Mouse (Mus musculus) C2C12 (cell line): ENCODE results near the gene Trcg1.

ENCODE experiments used
- CEBPB ChIP-seq: IDR thresholded peaks from one replicate; pipeline ENCODE4 v1.6.1; 2011; ENCODE audit warnings: low read depth, mild to moderate bottlenecking, control low read depth, moderate library complexity
- CTCF ChIP-seq: IDR thresholded peaks from one replicate; pipeline ENCODE4 v1.5.1; 2011; ENCODE audit not compliant: control insufficient read depth, insufficient read depth, insufficient read length
- MYOG ChIP-seq: IDR thresholded peaks from one replicate; pipeline ENCODE4 v1.6.1; 2011; ENCODE audit not compliant: control insufficient read depth, insufficient read length; ENCODE audit errors: extremely low read depth

- TF ChIP-seq CTCF (no peak), CEBPB (no peak), MYOG (no peak)
These were observed 4.7 kb upstream of the Trcg1 start for GRCm38 (mm10) chr9:57231536-57232255.
